Mouse (Mus musculus): Measurements from ENCODE around the gene Rbms3. TPM values are rescaled to one million over a fixed set of nuclear protein-coding genes. Genes with fewer than 3 reads are reported as not detected.
A peak's percentile ranks its signal among the peaks of the same experiment; 100 is the strongest.

The Rbms3 gene
- polyA plus RNA-seq, 1 experiment from 2014 or later = 76.1 TPM

GRCm38 (mm10) chr9:117059135-117059534 lies 570.6 kb downstream of the Rbms3 start:
- 93% methylated on average over 6 of the region's 6 CpGs for WGBS
- ATAC-seq (replicated peaks; ENCODE audit: low FRiP score) = no peak
- Histone ChIP-seq H3K9me3 (replicated peaks) (no peaks in the 10 kb centered on the region), H3K36me3 (0 out of 2 replicates have a peak, but pooled peaks cover 2% of the 10 kb centered on the region), H3K4me1 (no peaks in the 10 kb centered on the region), H3K27me3 (no peaks in the 10 kb centered on the region), H3K9ac (no peak overlapping the region), H3K4me2 (no peak overlapping the region), H3K4me3 (replicated peaks) (no peak overlapping the region), H3K27ac (no peak overlapping the region)

- H3K36me3 ChIP-seq = peaks cover 24% of the 10 kb centered on the region; the same call in 1 of the 2 replicates
- WGBS = 98% methylated on average over 2 of the region's 2 CpGs
- H3K4me1 ChIP-seq = peaks cover 9% of the 10 kb centered on the region
Measured at GRCm38 (mm10) chr9:117051935-117052334, 577.8 kb downstream of the Rbms3 start.

DNA sequence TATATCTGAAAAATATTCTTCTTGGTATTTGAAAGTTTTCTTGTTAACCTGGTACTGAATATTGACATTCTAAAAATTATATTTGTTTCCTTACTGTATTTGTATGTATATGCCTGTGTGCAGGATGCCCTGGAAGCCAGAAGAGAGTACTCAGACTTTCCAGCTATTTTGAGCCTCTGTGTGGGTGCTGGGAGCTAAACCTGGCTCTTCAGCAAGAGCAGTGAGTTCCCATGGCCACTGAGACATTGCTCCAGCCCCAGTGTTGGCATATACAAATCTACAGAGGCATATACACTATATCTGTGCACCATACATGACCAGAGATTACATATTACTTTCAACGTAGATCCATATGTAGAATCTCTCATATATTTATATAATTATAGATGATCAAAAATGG lies 581.1 kb downstream of the Rbms3 start:
- Histone ChIP-seq H3K4me2 (no peak overlapping the region), H3K4me1 (peaks cover 12% of the 10 kb centered on the region), H3K9me3 (replicated peaks) (no peaks in the 10 kb centered on the region; the same call in 1 of the 2 replicates), H3K36me3 (peaks cover 20% of the 10 kb centered on the region; the same call in 1 of the 2 replicates), H3K4me3 (replicated peaks) (no peak overlapping the region), H3K27ac (no peak overlapping the region), H3K9ac (no peak overlapping the region), H3K27me3 (no peaks in the 10 kb centered on the region)
- no peak for ATAC-seq (replicated peaks; ENCODE audit: low FRiP score)
- WGBS = 86% methylated on average over 1 of the region's 1 CpGs

More at GRCm38 (mm10) chr9:117051935-117052334, 577.8 kb downstream of the Rbms3 start:
- Histone ChIP-seq H3K4me3 (replicated peaks) (no peak overlapping the region), H3K9me3 (replicated peaks) (no peaks in the 10 kb centered on the region; the same call in 1 of the 2 replicates), H3K27ac (no peak overlapping the region), H3K4me2 (no peak overlapping the region), H3K9ac (no peak overlapping the region), H3K27me3 (no peaks in the 10 kb centered on the region)
- ATAC-seq (replicated peaks; ENCODE audit: low FRiP score) = no peak

DNA sequence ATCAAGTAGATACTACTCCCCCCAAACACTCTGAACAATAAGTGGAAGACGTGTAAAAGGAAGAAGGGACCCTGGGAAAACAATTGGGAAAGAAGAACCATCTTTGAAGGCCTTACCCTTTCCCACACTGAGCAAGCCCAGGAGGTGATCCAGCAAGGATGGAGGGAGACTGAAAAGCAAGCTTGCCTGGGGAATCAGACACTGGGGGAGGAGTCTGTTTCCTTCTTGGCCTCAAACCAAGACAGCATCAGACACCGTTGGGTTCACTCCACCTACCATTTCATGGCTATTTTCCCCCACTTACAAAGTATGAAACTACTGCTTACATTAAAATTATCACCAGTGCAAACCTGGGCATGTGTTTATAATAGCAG lies 587.7 kb downstream of the Rbms3 start:
- Histone ChIP-seq H3K4me1 (peaks cover 9% of the 10 kb centered on the region; the same call in 1 of the 2 replicates), H3K27ac (no peak overlapping the region), H3K9me3 (replicated peaks) (no peaks in the 10 kb centered on the region), H3K9ac (no peak overlapping the region), H3K36me3 (no peaks in the 10 kb centered on the region), H3K27me3 (no peaks in the 10 kb centered on the region), H3K4me2 (no peak overlapping the region), H3K4me3 (replicated peaks) (no peak overlapping the region)
- WGBS = 56% methylated on average over 2 of the region's 2 CpGs
- ATAC-seq (replicated peaks; ENCODE audit: low FRiP score) = no peak

GRCm38 (mm10) chr9:117041291-117041992 lies 588.3 kb downstream of the Rbms3 start:
- no peaks in the 10 kb centered on the region for H3K9me3 ChIP-seq (replicated peaks)
- no peak overlapping the region for H3K4me2 ChIP-seq
- no peak for ATAC-seq (replicated peaks; ENCODE audit: low FRiP score)
- H3K4me1 ChIP-seq = peaks cover 6% of the 10 kb centered on the region; the same call in 1 of the 2 replicates
- H3K36me3 ChIP-seq = no peaks in the 10 kb centered on the region
- H3K4me3 ChIP-seq (replicated peaks) = no peak overlapping the region
- H3K9ac ChIP-seq = no peak overlapping the region
- H3K27me3 ChIP-seq = no peaks in the 10 kb centered on the region
- no peak overlapping the region for H3K27ac ChIP-seq

DNA sequence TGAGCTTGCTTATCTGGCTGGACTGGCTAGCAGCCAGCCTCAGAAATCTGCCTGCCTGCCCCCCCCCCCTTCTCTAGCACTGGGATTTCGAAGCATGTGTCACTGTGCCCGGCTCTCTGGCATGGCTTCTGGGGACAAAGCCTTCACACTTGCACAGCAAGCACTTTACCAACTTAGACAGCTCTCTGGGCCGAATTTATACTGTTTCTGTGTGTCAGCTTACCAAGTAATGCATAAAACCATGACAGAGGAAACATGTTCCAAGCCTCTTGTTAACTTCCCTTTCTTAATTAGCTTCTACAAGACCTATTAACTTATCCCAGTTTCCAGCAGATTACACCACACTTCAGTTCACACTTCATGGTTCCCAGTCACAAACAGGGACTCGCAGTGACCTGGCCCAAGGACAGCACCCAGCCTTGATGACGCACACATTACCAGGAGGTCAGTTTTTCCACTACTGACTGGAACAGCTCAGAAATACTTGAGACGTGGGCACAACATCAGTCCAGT lies 589.7 kb downstream of the Rbms3 start:
- Histone ChIP-seq H3K4me3 (replicated peaks) (no peak overlapping the region), H3K27me3 (no peaks in the 10 kb centered on the region), H3K27ac (0 out of 2 replicates have a peak overlapping the region, but pooled peaks have one; percentile 11), H3K4me1 (peaks cover 6% of the 10 kb centered on the region; the same call in 1 of the 2 replicates), H3K9ac (no peak overlapping the region), H3K9me3 (replicated peaks) (no peaks in the 10 kb centered on the region), H3K4me2 (no peak overlapping the region), H3K36me3 (no peaks in the 10 kb centered on the region)
- WGBS = 52% methylated on average over 6 of the region's 6 CpGs
- ATAC-seq (replicated peaks; ENCODE audit: low FRiP score) = 0 out of 2 replicates have a peak, but pooled peaks have one; percentile 25

GRCm38 (mm10) chr9:117032690-117033089 lies 597.0 kb downstream of the Rbms3 start:
- Histone ChIP-seq H3K9ac (no peak overlapping the region), H3K4me1 (peaks cover 24% of the 10 kb centered on the region), H3K27me3 (no peaks in the 10 kb centered on the region), H3K27ac (no peak overlapping the region), H3K36me3 (no peaks in the 10 kb centered on the region), H3K4me3 (replicated peaks) (no peak overlapping the region), H3K4me2 (no peak overlapping the region), H3K9me3 (replicated peaks) (no peaks in the 10 kb centered on the region)
- 85% methylated on average over 1 of the region's 1 CpGs for whole genome bisulfite sequencing
- ATAC-seq (replicated peaks; ENCODE audit: low FRiP score) = no peak

DNA sequence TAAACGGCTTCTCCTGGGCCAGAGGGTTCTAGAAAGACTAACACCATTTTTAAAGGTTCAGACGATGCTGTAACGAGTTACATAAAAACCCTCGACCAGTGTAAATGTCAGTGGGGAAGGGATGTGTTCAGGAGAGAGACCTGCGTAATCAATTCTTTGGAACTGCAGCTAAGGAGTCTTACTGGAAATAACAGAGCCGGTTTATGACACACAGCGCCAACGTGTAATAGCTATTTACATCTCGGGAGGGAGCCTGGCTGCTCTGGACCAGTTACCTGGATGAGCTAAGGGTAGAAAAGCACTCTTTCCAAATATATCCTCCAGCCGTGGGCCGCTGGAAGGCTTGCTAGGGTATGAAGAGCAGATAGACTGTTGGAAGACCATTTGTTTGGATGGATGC lies 598.5 kb downstream of the Rbms3 start:
- no peaks in the 10 kb centered on the region for H3K36me3 ChIP-seq
- H3K4me1 ChIP-seq = peaks cover 24% of the 10 kb centered on the region
- H3K27ac ChIP-seq = peak overlapping the region; percentile 82
- no peak overlapping the region for H3K9ac ChIP-seq
- H3K4me3 ChIP-seq (replicated peaks) = no peak overlapping the region
- H3K9me3 ChIP-seq (replicated peaks) = no peaks in the 10 kb centered on the region
- no peak for ATAC-seq (replicated peaks; ENCODE audit: low FRiP score)
- 27% methylated on average over 11 of the region's 11 CpGs for WGBS
- H3K4me2 ChIP-seq = peak overlapping the region; percentile 19; the same call in 1 of the 2 replicates
- no peaks in the 10 kb centered on the region for H3K27me3 ChIP-seq

GRCm38 (mm10) chr9:117030837-117031236 lies 598.9 kb downstream of the Rbms3 start:
- WGBS = 8% methylated on average over 6 of the region's 6 CpGs
- peak overlapping the region; percentile 82 for H3K27ac ChIP-seq
- H3K4me3 ChIP-seq (replicated peaks) = no peak overlapping the region
- H3K4me2 ChIP-seq = peak overlapping the region; percentile 19; the same call in 1 of the 2 replicates
- H3K4me1 ChIP-seq = peaks cover 24% of the 10 kb centered on the region
- no peak overlapping the region for H3K9ac ChIP-seq
- H3K27me3 ChIP-seq = no peaks in the 10 kb centered on the region
- no peaks in the 10 kb centered on the region for H3K9me3 ChIP-seq (replicated peaks)
- H3K36me3 ChIP-seq = no peaks in the 10 kb centered on the region
- ATAC-seq (replicated peaks; ENCODE audit: low FRiP score) = peak; percentile 76

DNA sequence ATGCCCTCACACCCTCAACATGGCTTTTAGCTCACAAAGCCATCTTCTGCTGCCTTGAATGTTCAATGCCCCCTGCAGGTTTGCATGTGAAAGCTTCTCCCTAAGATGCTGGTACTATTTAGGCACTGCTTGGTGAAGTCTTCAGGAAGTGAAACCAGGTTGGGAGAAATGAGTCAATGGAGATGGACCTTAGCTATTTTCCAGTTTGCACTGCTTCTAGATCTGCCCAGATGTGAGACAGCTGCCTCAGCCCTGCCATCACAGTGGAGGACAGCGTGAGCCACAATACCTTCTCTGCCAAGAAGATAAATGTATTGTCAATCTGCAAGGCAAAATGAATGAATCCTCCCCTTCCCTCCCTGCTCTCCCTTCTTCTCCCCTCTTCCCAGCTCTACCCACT lies 599.8 kb downstream of the Rbms3 start:
- 40% methylated on average over 1 of the region's 1 CpGs for WGBS
- Histone ChIP-seq H3K36me3 (no peaks in the 10 kb centered on the region), H3K9me3 (replicated peaks) (no peaks in the 10 kb centered on the region), H3K27ac (peak overlapping the region; percentile 82), H3K27me3 (no peaks in the 10 kb centered on the region), H3K4me1 (peaks cover 24% of the 10 kb centered on the region), H3K4me3 (replicated peaks) (no peak overlapping the region), H3K4me2 (no peak overlapping the region), H3K9ac (no peak overlapping the region)
- ATAC-seq (replicated peaks; ENCODE audit: low FRiP score) = no peak

DNA sequence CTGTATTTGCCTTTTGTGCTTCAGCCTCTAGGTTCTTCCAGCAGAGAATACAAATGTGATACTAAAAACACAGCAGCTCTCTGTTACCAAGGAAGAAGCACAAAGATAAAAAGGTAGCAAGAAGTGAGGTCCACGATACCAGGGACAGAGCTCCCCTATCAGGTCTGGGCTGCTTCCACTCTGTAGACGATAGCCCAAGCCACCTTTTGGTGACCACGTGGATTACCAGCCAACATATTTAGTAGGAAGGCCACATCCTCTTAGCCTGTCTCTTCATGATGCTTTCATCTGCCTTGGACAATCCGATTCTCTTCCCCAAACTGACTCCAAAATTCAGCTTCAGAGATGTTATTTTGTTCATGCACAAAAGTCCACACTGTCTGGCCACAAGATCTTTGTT lies 601.1 kb downstream of the Rbms3 start:
- Histone ChIP-seq H3K9ac (no peak overlapping the region), H3K9me3 (replicated peaks) (no peaks in the 10 kb centered on the region), H3K4me2 (no peak overlapping the region), H3K27me3 (no peaks in the 10 kb centered on the region), H3K4me1 (peaks cover 24% of the 10 kb centered on the region), H3K36me3 (no peaks in the 10 kb centered on the region), H3K27ac (no peak overlapping the region), H3K4me3 (replicated peaks) (no peak overlapping the region)
- whole genome bisulfite sequencing = 93% methylated on average over 4 of the region's 4 CpGs
- no peak for ATAC-seq (replicated peaks; ENCODE audit: low FRiP score)

DNA sequence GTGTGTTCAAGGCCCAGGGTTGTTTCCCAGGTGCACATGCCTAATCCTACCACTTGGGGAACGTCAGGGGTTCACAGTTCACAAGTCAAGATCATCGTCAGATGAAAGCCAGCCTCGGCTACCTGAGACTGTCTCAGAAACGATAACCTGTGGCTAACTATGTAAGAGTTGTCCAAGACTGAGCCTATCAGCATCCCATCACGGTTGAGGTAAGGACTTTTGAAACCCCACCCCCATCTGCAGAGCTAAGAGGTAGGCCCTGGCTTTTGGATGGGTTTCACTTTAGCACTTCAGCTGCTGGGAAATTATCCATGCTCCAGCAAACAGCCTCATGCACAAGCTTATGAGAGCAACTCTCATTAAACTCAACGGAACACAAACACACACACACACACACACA lies 607.6 kb downstream of the Rbms3 start:
- 79% methylated on average over 6 of the region's 6 CpGs for WGBS
- H3K27ac ChIP-seq = no peak overlapping the region
- no peaks in the 10 kb centered on the region for H3K27me3 ChIP-seq
- no peak for ATAC-seq (replicated peaks; ENCODE audit: low FRiP score)
- H3K4me3 ChIP-seq (replicated peaks) = no peak overlapping the region
- no peaks in the 10 kb centered on the region for H3K36me3 ChIP-seq
- H3K4me2 ChIP-seq = no peak overlapping the region
- H3K9ac ChIP-seq = no peak overlapping the region
- peaks cover 30% of the 10 kb centered on the region for H3K4me1 ChIP-seq
- no peaks in the 10 kb centered on the region for H3K9me3 ChIP-seq (replicated peaks)

Data from kidney, embryonic 15.5 days (tissue).